Mouse (Mus musculus) bone marrow, adult 2 months (tissue): ENCODE measurements around the gene Siah2.

Experiments
- CTCF ChIP-seq: fragments of 200-500 bp; IDR thresholded peaks from 2 replicates; pipeline ENCODE4 v1.5.1; 2011; ENCODE audit warnings: low read length, control low read depth; ENCODE audit not compliant: control insufficient read depth, insufficient read depth
- POLR2A ChIP-seq: fragments of 200-500 bp; IDR thresholded peaks from 2 replicates; pipeline ENCODE4 v1.6.1; 2011; ENCODE audit warnings: low read depth, mild to moderate bottlenecking, control low read depth, low read length, borderline replicate concordance; ENCODE audit not compliant: control insufficient read depth

DNA sequence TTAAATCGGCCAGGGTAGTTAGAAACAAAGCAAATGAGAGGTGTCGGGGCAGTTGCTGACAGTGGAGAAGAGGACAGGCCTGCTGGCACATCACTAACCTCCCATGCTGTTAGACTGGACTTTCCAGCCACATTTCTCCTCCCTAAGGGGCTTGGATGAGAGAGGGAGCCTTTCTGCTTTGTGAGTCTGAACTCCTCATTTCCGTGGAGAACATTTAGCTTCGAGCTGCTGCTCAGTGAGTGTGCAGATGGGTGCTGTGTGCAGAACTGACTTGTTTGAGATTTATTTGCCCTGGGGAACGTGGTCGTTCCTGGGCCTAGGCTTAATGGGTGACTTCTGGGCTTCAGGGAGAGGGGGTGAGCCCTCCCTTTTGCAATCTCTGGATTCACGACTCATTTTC, 3.3 kb upstream of the Siah2 start:
- no peak for TF ChIP-seq POLR2A
- TF ChIP-seq CTCF: no peak
